Mouse (Mus musculus): ENCODE measurements around the gene Lca5.

The Lca5 gene

GRCm38 (mm10) chr9:83391996-83392395, 48.9 kb downstream of the Lca5 start:
- no peak for DNase-seq (ENCODE audit: extremely low spot score, low spot score)

DNA sequence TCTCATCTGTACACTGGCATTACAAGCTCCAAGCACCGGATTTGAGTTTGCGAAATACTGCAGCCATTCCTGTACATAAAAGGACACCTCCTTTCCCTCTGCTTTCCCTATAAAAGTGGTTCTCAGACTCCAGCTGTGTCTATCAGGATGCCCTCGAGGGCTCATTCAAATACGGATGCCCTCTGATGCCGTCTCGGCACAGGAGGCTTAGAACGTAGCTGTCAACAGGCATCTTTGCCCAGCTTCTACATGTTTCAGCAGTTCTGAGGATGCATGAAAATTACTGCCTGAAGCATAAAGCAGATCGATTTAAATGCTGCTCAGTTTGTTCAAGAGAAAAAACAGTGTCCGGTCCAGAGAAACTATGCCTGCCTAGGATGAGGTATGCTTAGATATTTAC, 51.4 kb downstream of the Lca5 start:
- no peak for DNase-seq (ENCODE audit: extremely low spot score, low spot score)

GRCm38 (mm10) chr9:83386264-83386855, 54.6 kb downstream of the Lca5 start:
- no peak for DNase-seq (ENCODE audit: extremely low spot score, low spot score)

GRCm38 (mm10) chr9:83385301-83385700, 55.6 kb downstream of the Lca5 start:
- no peak for DNase-seq (ENCODE audit: extremely low spot score, low spot score)

- DNase-seq (ENCODE audit: extremely low spot score, low spot score): no peak
Measured at GRCm38 (mm10) chr9:83383235-83383634, 57.7 kb downstream of the Lca5 start.

- DNase-seq (ENCODE audit: extremely low spot score, low spot score): peak; percentile 40
Measured at GRCm38 (mm10) chr9:83382775-83383174, 58.2 kb downstream of the Lca5 start.

- DNase-seq (ENCODE audit: extremely low spot score, low spot score): peak; percentile 47
Measured at GRCm38 (mm10) chr9:83381317-83381716, 59.6 kb downstream of the Lca5 start.

- DNase-seq (ENCODE audit: extremely low spot score, low spot score): no peak
Measured at GRCm38 (mm10) chr9:83379661-83380060, 61.3 kb downstream of the Lca5 start.

DNA sequence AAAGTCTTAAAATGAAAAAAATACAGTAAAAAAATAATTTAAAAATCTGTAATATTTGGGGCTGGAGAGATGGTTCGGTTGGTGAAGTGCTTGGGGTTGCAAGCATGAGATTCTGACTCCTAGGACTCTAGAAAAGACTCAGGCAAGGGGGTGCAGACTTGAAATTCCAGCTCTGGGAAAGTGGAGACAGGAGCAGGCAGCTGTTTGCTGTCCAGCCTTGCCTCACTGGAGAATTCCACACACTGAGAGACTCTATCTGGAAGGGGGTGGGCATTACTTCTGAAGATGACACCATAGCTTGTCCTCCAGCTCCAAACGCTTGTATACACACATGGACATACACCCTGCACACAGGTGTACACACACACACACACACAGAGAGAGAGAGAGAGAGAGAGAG, 63.8 kb downstream of the Lca5 start:
- DNase-seq (ENCODE audit: extremely low spot score, low spot score): no peak

- DNase-seq (ENCODE audit: extremely low spot score, low spot score): no peak
Measured at GRCm38 (mm10) chr9:83375522-83376176, 65.3 kb downstream of the Lca5 start.

GRCm38 (mm10) chr9:83370907-83371306, 70.0 kb downstream of the Lca5 start:
- DNase-seq (ENCODE audit: extremely low spot score, low spot score): no peak

DNA sequence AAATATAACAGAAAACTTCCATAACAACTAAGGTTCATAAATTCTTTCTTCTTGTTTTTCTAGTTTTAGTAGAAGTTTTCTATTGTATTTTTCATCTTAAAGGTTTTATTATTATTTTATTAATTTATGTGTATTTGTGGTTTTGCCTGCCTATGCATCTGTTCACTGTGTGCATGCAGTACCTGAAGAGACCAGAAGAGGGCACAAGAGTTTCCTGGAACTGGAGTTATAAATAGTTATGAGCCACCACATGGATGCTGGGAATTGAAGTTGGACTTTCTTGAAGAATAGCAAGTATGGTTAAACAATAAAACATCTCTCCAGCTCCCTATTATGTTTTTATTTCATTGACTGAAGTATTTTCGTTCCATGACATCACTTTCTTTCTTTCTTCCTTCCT, 72.7 kb downstream of the Lca5 start:
- peak; percentile 40 for DNase-seq (ENCODE audit: extremely low spot score, low spot score)

- DNase-seq (ENCODE audit: extremely low spot score, low spot score): no peak
Measured at GRCm38 (mm10) chr9:83355802-83356201, 85.1 kb downstream of the Lca5 start.

DNA sequence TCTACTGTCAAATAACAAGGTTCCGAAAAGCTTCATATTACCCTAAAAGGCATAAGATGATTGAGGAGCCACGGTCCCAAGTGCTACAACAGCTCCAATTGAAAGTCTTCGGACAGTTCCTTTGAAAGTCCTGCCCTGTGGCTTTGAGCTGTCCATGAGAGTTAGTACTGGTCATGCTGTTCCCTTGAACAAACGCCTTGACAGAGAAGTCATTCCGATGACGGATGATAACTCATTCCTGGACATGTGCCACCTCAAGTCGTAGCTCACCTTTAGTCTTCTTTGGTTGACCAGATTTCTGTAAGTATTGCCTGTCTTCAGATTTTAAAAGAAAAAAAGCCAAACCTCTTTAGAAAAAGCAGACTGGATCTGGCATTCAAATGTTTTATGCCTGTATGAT, 87.6 kb downstream of the Lca5 start:
- DNase-seq (ENCODE audit: extremely low spot score, low spot score): no peak

DNA sequence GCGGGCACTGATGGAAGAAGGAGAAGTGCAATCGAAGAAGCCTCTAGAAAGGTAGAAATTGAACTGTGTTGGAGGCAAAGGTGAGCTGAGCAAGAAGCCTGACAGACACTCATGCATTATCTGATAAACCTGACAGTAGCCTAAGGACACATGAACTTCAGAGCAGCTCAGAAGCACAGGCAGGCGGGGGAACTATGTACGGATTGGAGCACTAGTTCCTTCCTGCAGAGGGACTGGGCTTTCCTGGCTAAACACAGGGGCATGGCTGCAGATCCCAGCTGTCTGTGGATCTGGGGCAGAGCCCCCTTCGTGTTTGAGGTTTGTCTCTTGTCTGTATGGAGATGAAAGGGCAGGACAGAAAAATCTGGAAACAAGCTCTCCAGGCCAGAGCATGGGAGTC, 89.8 kb downstream of the Lca5 start:
- no peak for DNase-seq (ENCODE audit: extremely low spot score, low spot score)

GRCm38 (mm10) chr9:83350613-83351012, 90.3 kb downstream of the Lca5 start:
- DNase-seq (ENCODE audit: extremely low spot score, low spot score): peak; percentile 44

DNA sequence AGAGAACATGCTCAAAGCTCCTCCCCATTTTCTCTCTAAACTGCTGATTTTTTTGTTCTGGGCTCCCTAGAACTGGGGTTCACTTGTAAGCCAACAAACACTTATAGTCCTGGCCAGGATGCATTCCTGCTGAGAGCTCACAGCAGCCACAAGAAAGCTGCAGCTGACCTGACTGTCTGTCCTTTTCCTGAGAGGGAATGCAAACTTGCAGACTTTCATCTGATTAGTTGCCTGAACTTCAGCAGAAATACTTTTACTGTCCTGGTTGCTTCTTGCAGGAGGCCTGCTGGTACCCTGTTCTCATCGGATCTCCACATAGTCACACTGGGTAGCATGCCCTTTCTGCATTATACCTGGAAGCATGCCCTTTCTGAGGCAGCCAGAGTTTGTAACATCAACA, 91.0 kb downstream of the Lca5 start:
- peak; percentile 31 for DNase-seq (ENCODE audit: extremely low spot score, low spot score)

DNA sequence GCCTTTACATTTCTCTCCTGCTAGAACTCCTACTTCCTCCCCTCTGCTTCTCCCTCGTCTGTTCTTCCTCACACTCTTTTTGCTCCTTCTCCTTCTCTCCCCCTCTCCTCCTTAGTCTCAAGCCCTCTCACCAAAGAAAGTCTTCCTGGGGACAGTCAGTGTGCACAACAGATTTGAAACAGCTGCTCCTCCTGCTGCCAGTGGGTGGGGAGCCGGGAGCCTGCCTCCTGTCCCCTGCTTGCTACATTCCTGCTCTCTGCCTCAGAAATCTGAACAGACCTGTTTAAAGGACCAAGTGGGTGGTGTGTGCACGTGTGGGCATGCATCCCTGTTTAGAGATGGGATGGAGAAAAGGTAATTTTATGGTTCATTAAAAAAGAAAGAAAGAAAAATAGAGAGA, 91.4 kb downstream of the Lca5 start:
- peak; percentile 44 for DNase-seq (ENCODE audit: extremely low spot score, low spot score)

- DNase-seq (ENCODE audit: extremely low spot score, low spot score): no peak
Measured at GRCm38 (mm10) chr9:83347521-83347920, 93.4 kb downstream of the Lca5 start.

DNA sequence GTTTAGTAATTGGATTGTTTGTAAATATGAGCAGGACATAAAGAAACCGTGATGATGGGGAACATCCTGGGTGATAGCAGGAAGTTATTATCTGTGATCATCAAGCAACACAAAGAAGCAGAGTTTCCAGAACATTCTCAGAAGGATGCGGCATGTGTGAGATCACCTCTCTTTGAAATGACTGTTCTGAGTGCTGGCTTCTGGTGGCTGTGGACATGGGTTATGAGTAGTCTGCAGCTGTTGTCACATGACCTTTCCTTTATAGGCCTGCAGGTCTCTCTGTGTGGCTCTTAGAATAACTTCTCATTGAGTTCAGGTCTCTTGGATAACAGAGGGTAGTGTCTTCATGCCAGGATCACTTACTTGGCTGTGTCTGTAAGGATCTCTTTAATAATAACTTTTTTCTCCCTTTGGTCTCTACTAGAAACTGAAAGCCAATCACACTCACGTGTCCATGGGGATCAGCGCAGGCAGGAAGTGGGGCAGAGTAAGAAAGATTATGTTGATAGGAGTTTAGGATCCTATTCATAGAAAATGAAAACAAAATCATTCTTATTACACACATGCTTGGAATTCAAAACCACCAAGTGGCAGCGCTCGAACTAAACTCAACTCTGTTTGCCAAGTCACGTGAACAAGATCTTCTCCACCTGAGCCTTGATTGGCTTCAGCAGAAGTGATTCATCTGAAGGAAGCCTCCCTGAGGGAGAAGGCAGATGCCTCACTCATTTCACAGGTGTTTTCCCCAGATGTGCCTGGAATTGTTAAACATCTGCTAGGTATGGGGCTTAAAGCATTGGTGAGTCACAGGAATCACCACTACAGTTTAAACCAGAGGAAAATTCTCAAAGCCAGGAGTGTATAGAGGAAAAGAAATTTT, 98.2 kb downstream of the Lca5 start:
- no peak for DNase-seq (ENCODE audit: extremely low spot score, low spot score)

All from neural tube, embryonic 10.5 days (tissue).